Mouse (Mus musculus) stomach, embryonic 15.5 days (tissue): ENCODE results near the gene Endou. TPM values are rescaled to one million over a fixed set of nuclear protein-coding genes. Genes with fewer than 3 reads are reported as not detected.

Source experiments
- ATAC-seq: fragments of 200-750 bp; cut with Nextera tagmentation; 2 replicates; pipeline ENCODE4 v1.8.0; 2017; ENCODE audit warnings: low read depth, moderate number of reproducible peaks, moderate TSS enrichment; ENCODE audit not compliant: insufficient read depth, low FRiP score
- H3K27ac ChIP-seq: fragments of 300-500 bp; sonication (generic); 2 replicates; pipeline ENCODE4 v1.5.1; 2015; ENCODE audit warnings: mild to moderate bottlenecking, inconsistent platforms
- H3K27me3 ChIP-seq: fragments of 300-500 bp; sonication (generic); replicated peaks from 2 replicates; pipeline ENCODE4 v1.6.1; 2015; ENCODE audit warnings: inconsistent platforms
- H3K36me3 ChIP-seq: fragments of 300-500 bp; sonication (generic); 2 replicates; pipeline ENCODE4 v1.6.1; 2015; ENCODE audit warnings: inconsistent platforms
- H3K4me1 ChIP-seq: fragments of 300-500 bp; sonication (generic); 2 replicates; pipeline ENCODE4 v1.6.1; 2015; ENCODE audit warnings: inconsistent platforms
- H3K4me2 ChIP-seq: fragments of 300-500 bp; sonication (generic); 2 replicates; pipeline ENCODE4 v1.6.1; 2015; ENCODE audit warnings: mild to moderate bottlenecking, inconsistent platforms
- H3K4me3 ChIP-seq: fragments of 300-500 bp; sonication (generic); replicated peaks from 2 replicates; pipeline ENCODE4 v1.5.1; 2015; ENCODE audit warnings: inconsistent platforms
- H3K9ac ChIP-seq: fragments of 300-500 bp; sonication (generic); 2 replicates; pipeline ENCODE4 v1.6.1; 2015; ENCODE audit warnings: inconsistent platforms
- H3K9me3 ChIP-seq: fragments of 300-500 bp; sonication (generic); 2 replicates; pipeline ENCODE4 v1.6.1; 2016; ENCODE audit warnings: inconsistent platforms
- WGBS: fragments of 180-500 bp; shearing (Covaris S2); methylation state at CpG from one replicate; pipeline ENCODE4 v1.1.7; 2015; 5-methylcytosine and 5-hydroxymethylcytosine counted together
- polyA plus RNA-seq: library from polyadenylated mRNA; unstranded; fragments of >200 nt; fragmentation: Nextera tagmentation; extraction: Ambion mirVana; gene quantifications from 2 replicates; pipeline ENCODE4 v1.2.1, GENCODE M21; 2015

Gene Endou
- polyA plus RNA-seq, 1 experiment from 2014 or later, result 2.2 TPM

- no peak overlapping the region for H3K4me3 ChIP-seq
- no peaks in the 10 kb centered on the region for H3K36me3 ChIP-seq
- 0 out of 2 replicates have a peak, but pooled peaks cover 3% of the 10 kb centered on the region for H3K27me3 ChIP-seq
- ATAC-seq, result no peak
- no peak overlapping the region for H3K4me2 ChIP-seq
- WGBS, result 83% methylated on average over 1 of the region's 1 CpGs
- no peaks in the 10 kb centered on the region for H3K4me1 ChIP-seq
- H3K9ac ChIP-seq, result no peak overlapping the region
- H3K9me3 ChIP-seq, result no peaks in the 10 kb centered on the region
- H3K27ac ChIP-seq, result no peak overlapping the region
Measured at GRCm38 (mm10) chr15:97715734-97716133, 15.4 kb downstream of the Endou start.

- Histone ChIP-seq H3K27me3 (0 out of 2 replicates have a peak, but pooled peaks cover 3% of the 10 kb centered on the region), H3K4me1 (no peaks in the 10 kb centered on the region), H3K4me2 (no peak overlapping the region), H3K4me3 (no peak overlapping the region), H3K36me3 (no peaks in the 10 kb centered on the region), H3K9ac (no peak overlapping the region), H3K27ac (no peak overlapping the region), H3K9me3 (no peaks in the 10 kb centered on the region)
- no peak for ATAC-seq
- 90% methylated on average over 8 of the region's 8 CpGs for WGBS
Measured at GRCm38 (mm10) chr15:97715083-97715482, 16.1 kb downstream of the Endou start.

- Histone ChIP-seq H3K4me2 (no peak overlapping the region), H3K36me3 (no peaks in the 10 kb centered on the region), H3K9ac (no peak overlapping the region), H3K9me3 (no peaks in the 10 kb centered on the region), H3K27me3 (no peaks in the 10 kb centered on the region), H3K4me1 (no peaks in the 10 kb centered on the region), H3K4me3 (no peak overlapping the region), H3K27ac (no peak overlapping the region)
- ATAC-seq, result no peak
- WGBS, result 70% methylated on average over 6 of the region's 6 CpGs
Measured at GRCm38 (mm10) chr15:97712546-97712945, 18.6 kb downstream of the Endou start.

- H3K9me3 ChIP-seq, result no peaks in the 10 kb centered on the region
- no peak overlapping the region for H3K4me3 ChIP-seq
- no peaks in the 10 kb centered on the region for H3K27me3 ChIP-seq
- no peak for ATAC-seq
- 45% methylated on average over 6 of the region's 6 CpGs for WGBS
- H3K9ac ChIP-seq, result no peak overlapping the region
- H3K4me2 ChIP-seq, result no peak overlapping the region
- H3K27ac ChIP-seq, result no peak overlapping the region
- H3K36me3 ChIP-seq, result no peaks in the 10 kb centered on the region
- H3K4me1 ChIP-seq, result no peaks in the 10 kb centered on the region
Measured at GRCm38 (mm10) chr15:97710906-97711305, 20.2 kb downstream of the Endou start.

GRCm38 (mm10) chr15:97705211-97706050, 25.7 kb downstream of the Endou start, which contains the start of gene Rpap3:
Rpap3 (minus strand) TSS chr15:97705825.
- under 1% methylated on average over 71 of the region's 71 CpGs for WGBS
- Histone ChIP-seq H3K27ac (peak within 1 kb of the TSS; percentile 68; the same call in 1 of the 2 replicates), H3K4me3 (peak within 1 kb of the TSS; percentile 75), H3K36me3 (peaks cover 10% of the 10 kb centered on the region; the same call in 1 of the 2 replicates), H3K4me1 (peaks cover 9% of the 10 kb centered on the region), H3K9ac (peak within 1 kb of the TSS; percentile 90), H3K27me3 (no peaks in the 10 kb centered on the region), H3K4me2 (peak within 1 kb of the TSS; percentile 78), H3K9me3 (no peaks in the 10 kb centered on the region)
- peak; percentile 93 for ATAC-seq

GRCm38 (mm10) chr15:97696616-97697015, 34.5 kb downstream of the Endou start:
- WGBS, result 88% methylated on average over 10 of the region's 10 CpGs

GRCm38 (mm10) chr15:97693411-97693810, 37.7 kb downstream of the Endou start:
- no peaks in the 10 kb centered on the region for H3K4me1 ChIP-seq
- peaks cover 22% of the 10 kb centered on the region for H3K36me3 ChIP-seq
- H3K4me3 ChIP-seq, result no peak overlapping the region
- 87% methylated on average over 5 of the region's 5 CpGs for WGBS
- H3K27me3 ChIP-seq, result no peaks in the 10 kb centered on the region
- H3K4me2 ChIP-seq, result no peak overlapping the region
- H3K9ac ChIP-seq, result no peak overlapping the region
- no peaks in the 10 kb centered on the region for H3K9me3 ChIP-seq
- H3K27ac ChIP-seq, result no peak overlapping the region
- ATAC-seq, result no peak

More at GRCm38 (mm10) chr15:97696616-97697015, 34.5 kb downstream of the Endou start:
- H3K36me3 ChIP-seq, result peaks cover 34% of the 10 kb centered on the region
- H3K27me3 ChIP-seq, result no peaks in the 10 kb centered on the region
- no peak overlapping the region for H3K4me3 ChIP-seq
- no peaks in the 10 kb centered on the region for H3K9me3 ChIP-seq
- H3K9ac ChIP-seq, result no peak overlapping the region
- ATAC-seq, result no peak
- H3K4me2 ChIP-seq, result no peak overlapping the region
- no peak overlapping the region for H3K27ac ChIP-seq
- H3K4me1 ChIP-seq, result no peaks in the 10 kb centered on the region

- 91% methylated on average over 9 of the region's 9 CpGs for WGBS
- H3K4me1 ChIP-seq, result no peaks in the 10 kb centered on the region
- H3K36me3 ChIP-seq, result peaks cover 38% of the 10 kb centered on the region
- no peak for ATAC-seq
- H3K4me3 ChIP-seq, result no peak overlapping the region
- no peak overlapping the region for H3K4me2 ChIP-seq
- no peaks in the 10 kb centered on the region for H3K27me3 ChIP-seq
- no peak overlapping the region for H3K9ac ChIP-seq
- H3K9me3 ChIP-seq, result no peaks in the 10 kb centered on the region
- H3K27ac ChIP-seq, result no peak overlapping the region
Measured at GRCm38 (mm10) chr15:97684118-97684517, 47.0 kb downstream of the Endou start.

- Histone ChIP-seq H3K4me1 (no peaks in the 10 kb centered on the region), H3K9me3 (no peaks in the 10 kb centered on the region), H3K9ac (no peak overlapping the region), H3K27me3 (no peaks in the 10 kb centered on the region), H3K4me2 (no peak overlapping the region), H3K27ac (no peak overlapping the region), H3K4me3 (no peak overlapping the region), H3K36me3 (peaks cover 46% of the 10 kb centered on the region)
- 83% methylated on average over 8 of the region's 8 CpGs for WGBS
- ATAC-seq, result no peak
Measured at GRCm38 (mm10) chr15:97682053-97682452, 49.1 kb downstream of the Endou start.

- 75% methylated on average over 18 of the region's 18 CpGs for WGBS
- H3K4me2 ChIP-seq, result no peak overlapping the region
- no peak overlapping the region for H3K4me3 ChIP-seq
- no peak overlapping the region for H3K27ac ChIP-seq
- no peak for ATAC-seq
- H3K36me3 ChIP-seq, result peaks cover 52% of the 10 kb centered on the region
- H3K9ac ChIP-seq, result no peak overlapping the region
- H3K4me1 ChIP-seq, result no peaks in the 10 kb centered on the region
- H3K27me3 ChIP-seq, result no peaks in the 10 kb centered on the region
- H3K9me3 ChIP-seq, result no peaks in the 10 kb centered on the region
Measured at GRCm38 (mm10) chr15:97679991-97680681, 51.0 kb downstream of the Endou start.

GRCm38 (mm10) chr15:97677341-97677740, 53.8 kb downstream of the Endou start:
- no peaks in the 10 kb centered on the region for H3K9me3 ChIP-seq
- H3K27ac ChIP-seq, result no peak overlapping the region
- H3K4me1 ChIP-seq, result no peaks in the 10 kb centered on the region
- no peak overlapping the region for H3K4me3 ChIP-seq
- ATAC-seq, result no peak
- H3K9ac ChIP-seq, result no peak overlapping the region
- WGBS, result 94% methylated on average over 3 of the region's 3 CpGs
- no peak overlapping the region for H3K4me2 ChIP-seq
- peaks cover 47% of the 10 kb centered on the region for H3K36me3 ChIP-seq
- no peaks in the 10 kb centered on the region for H3K27me3 ChIP-seq

- 90% methylated on average over 13 of the region's 13 CpGs for WGBS
- H3K36me3 ChIP-seq, result peaks cover 42% of the 10 kb centered on the region
- ATAC-seq, result no peak
Measured at GRCm38 (mm10) chr15:97675927-97676326, 55.2 kb downstream of the Endou start.

More at GRCm38 (mm10) chr15:97675927-97676326, 55.2 kb downstream of the Endou start:
- no peaks in the 10 kb centered on the region for H3K27me3 ChIP-seq
- no peaks in the 10 kb centered on the region for H3K4me1 ChIP-seq
- no peak overlapping the region for H3K4me2 ChIP-seq
- H3K27ac ChIP-seq, result no peak overlapping the region
- H3K9ac ChIP-seq, result no peak overlapping the region
- no peaks in the 10 kb centered on the region for H3K9me3 ChIP-seq
- no peak overlapping the region for H3K4me3 ChIP-seq
